Mouse (Mus musculus): Measurements from ENCODE around the gene Iqschfp.

DNA sequence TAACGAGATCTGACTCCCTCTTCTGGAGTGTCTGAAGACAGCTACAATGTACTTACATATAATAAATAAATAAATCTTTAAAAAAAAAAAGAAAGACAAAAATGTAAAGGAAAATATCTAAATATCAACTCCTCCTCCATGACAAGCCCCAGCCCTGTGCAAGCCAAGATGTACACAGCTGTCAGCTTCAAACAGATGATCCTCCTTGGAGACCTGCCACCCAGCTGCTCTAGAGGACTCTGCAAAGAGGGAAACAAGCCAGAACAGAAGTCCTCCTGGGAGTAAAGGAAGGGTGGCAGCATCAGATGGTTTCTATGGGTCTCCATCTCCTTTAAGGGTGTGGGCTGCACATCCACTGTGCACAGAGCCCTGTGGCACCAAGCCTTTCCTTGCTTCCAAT, 480.9 kb downstream of the Iqschfp start:
- TF ChIP-seq POLR2A (IDR thresholded peaks at IDR 0.05; ENCODE audit: extremely low read depth, insufficient read depth, low read length) (no peak), CTCF (IDR thresholded peaks at IDR 0.05; ENCODE audit: low read depth, low read length) (no peak)
